Mouse (Mus musculus) megakaryocyte progenitor cell, adult 5-6 weeks (primary cell): ENCODE measurements around the gene Palm3. TPM values are rescaled to one million over a fixed set of nuclear protein-coding genes. Genes with fewer than 3 reads are reported as not detected.
"Not testable (repeated sequence)": the region's sequence is repeated elsewhere in the genome, so short reads cannot be mapped to it uniquely, and the experiment has no call there.

Experiments used
- ATAC-seq: replicated peaks from 2 replicates; pipeline ENCODE4 v1.8.0; 2016; ENCODE audit warnings: mild to moderate bottlenecking, moderate TSS enrichment, inconsistent platforms; ENCODE audit not compliant: poor library complexity
- total RNA-seq, 2 experiments: library from RNA; stranded (forward) in 1 of 2; stranded (reverse) in 1 of 2; fragments of 157-497, 149-512 nt in 1 of 2; fragments of 200-1000 nt in 1 of 2; gene quantifications; 2 replicates each; pipeline versions ENCODE4 v1.2.3 to v1.2.4; 2015 to 2017

Gene Palm3
- total RNA-seq (2015) (not detected in 2 replicates), total RNA-seq (2017) (not detected in 2 replicates)

- ATAC-seq = no peak
These were observed at the start of gene Palm3 for GRCm38 (mm10) chr8:84021096-84021495. Palm3 (plus strand) TSS chr8:84021471.

GRCm38 (mm10) chr8:83971661-83972060 is 49.6 kb upstream of the Palm3 start:
- ATAC-seq = no peak

GRCm38 (mm10) chr8:83972150-83973120 is 48.8 kb upstream of the Palm3 start, which contains the start of gene Prkaca:
Prkaca (plus strand) TSS chr8:83972993.
- peak; percentile 97 for ATAC-seq

GRCm38 (mm10) chr8:83973161-83974031 is 47.9 kb upstream of the Palm3 start:
- no peak for ATAC-seq

GRCm38 (mm10) chr8:83974521-83974920 is 46.8 kb upstream of the Palm3 start:
- ATAC-seq = no peak

GRCm38 (mm10) chr8:83976101-83976630 is 45.1 kb upstream of the Palm3 start:
- no peak for ATAC-seq

GRCm38 (mm10) chr8:83976779-83977350 is 44.4 kb upstream of the Palm3 start:
- no peak for ATAC-seq

- ATAC-seq = no peak
These were observed 43.6 kb upstream of the Palm3 start for GRCm38 (mm10) chr8:83977646-83978045.

- ATAC-seq = no peak
These were observed 43.1 kb upstream of the Palm3 start for GRCm38 (mm10) chr8:83978200-83978599.

- no peak for ATAC-seq
These were observed 41.0 kb upstream of the Palm3 start for GRCm38 (mm10) chr8:83980250-83980649.

GRCm38 (mm10) chr8:83980845-83981244 is 40.4 kb upstream of the Palm3 start:
- ATAC-seq = no peak

- ATAC-seq = no peak
These were observed 39.7 kb upstream of the Palm3 start for GRCm38 (mm10) chr8:83981533-83981932.

- peak; percentile 89 for ATAC-seq
These were observed 38.8 kb upstream of the Palm3 start for GRCm38 (mm10) chr8:83982449-83982848.

GRCm38 (mm10) chr8:83983222-83983621 is 38.0 kb upstream of the Palm3 start:
- ATAC-seq = not testable (repeated sequence)

GRCm38 (mm10) chr8:83989243-83989642 is 32.0 kb upstream of the Palm3 start:
- peak; percentile 81 for ATAC-seq

- ATAC-seq = no peak
These were observed 31.1 kb upstream of the Palm3 start for GRCm38 (mm10) chr8:83990170-83990569.

GRCm38 (mm10) chr8:83992488-83992887 is 28.8 kb upstream of the Palm3 start:
- 0 out of 2 replicates have a peak, but pooled peaks have one; percentile 11 for ATAC-seq

GRCm38 (mm10) chr8:83994030-83994429 is 27.2 kb upstream of the Palm3 start:
- no peak for ATAC-seq

GRCm38 (mm10) chr8:83995973-83996372 is 25.3 kb upstream of the Palm3 start:
- no peak for ATAC-seq
